Mouse (Mus musculus): ENCODE results near the gene Mtfp1.

GRCm38 (mm10) chr11:4127059-4127458, 31.8 kb upstream of the Mtfp1 start:
- no peak for TF ChIP-seq POLR2A (IDR thresholded peaks at IDR 0.05; ENCODE audit: borderline replicate concordance, extremely low read depth, insufficient read depth, insufficient read length, poor library complexity, severe bottlenecking)
- no peak for TF ChIP-seq CTCF (IDR thresholded peaks at IDR 0.05; ENCODE audit: borderline replicate concordance, extremely low read depth, insufficient read depth, insufficient read length)

Data from brain, embryonic 14.5 days (tissue).